ENCODE assay signal across 17 mouse cellular contexts in the genomic region with DNA sequence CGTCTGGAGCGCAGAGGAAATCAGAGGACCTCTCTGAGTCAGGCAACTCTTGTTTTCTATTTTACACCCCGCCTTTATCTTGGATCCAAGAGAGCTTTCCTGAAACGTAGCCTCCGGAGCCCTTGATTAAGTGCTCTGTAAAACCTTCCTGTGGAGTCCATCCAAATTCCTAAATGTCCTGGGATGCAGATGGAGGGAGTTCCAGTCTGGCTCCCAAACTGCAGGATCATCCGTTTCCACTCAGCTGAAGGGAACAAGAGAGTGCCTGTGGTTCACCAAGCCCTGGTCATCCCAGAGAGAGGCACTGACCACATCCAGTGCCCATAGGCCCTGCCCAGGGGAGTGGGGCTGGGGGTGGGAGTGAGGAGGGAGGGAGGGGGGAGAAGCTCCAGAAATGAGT. TPM values are rescaled to one million over a fixed set of nuclear protein-coding genes. Genes with fewer than 3 reads are reported as not detected.
DNase-seq lines count a peak whose midpoint lies in the region; ATAC-seq and TF ChIP-seq lines count a peak whose summit lies in the region.
"Had no signal": no experiment of that assay in that cellular context is flagged by ENCODE, and none has a peak within 500 bp of the region (broad histone marks: within the 10 kb centered on the region; RNA-seq: fewer than 3 reads in every experiment).

No protein-coding gene starts in this region.

- 23% methylated on average over 6 of the region's 6 CpGs for WGBS in embryonic facial prominence, embryonic 13.5 days
- 26% methylated on average over 6 of the region's 6 CpGs for WGBS in embryonic facial prominence, embryonic 10.5 days
- WGBS in kidney, postnatal 0 days: 31% methylated on average over 6 of the region's 6 CpGs
- 40% methylated on average over 6 of the region's 6 CpGs for WGBS in hindbrain, embryonic 11.5 days

- ATAC-seq in embryonic facial prominence, embryonic 13.5 days (ENCODE audit: insufficient number of reproducible peaks, insufficient read depth, low FRiP score, low TSS enrichment, low read depth): no peak
- ATAC-seq in kidney, postnatal 0 days (replicated peaks; ENCODE audit: low FRiP score, low read depth): no peak
- no peak for ATAC-seq in hindbrain, embryonic 11.5 days (ENCODE audit: low FRiP score)

- no peak overlapping the region for H3K9ac ChIP-seq in embryonic facial prominence, embryonic 13.5 days
- H3K9ac ChIP-seq in kidney, postnatal 0 days (ENCODE audit: low read depth, low read length): no peak overlapping the region
- no peak overlapping the region for H3K9ac ChIP-seq in hindbrain, embryonic 11.5 days (ENCODE audit: low read depth, low read length)

- no peak for TF ChIP-seq CTCF in kidney, postnatal 0 days (IDR thresholded peaks at IDR 0.05; ENCODE audit: low read depth)

- peaks cover 5% of the 10 kb centered on the region; the same call in 1 of the 2 replicates for H3K36me3 ChIP-seq in embryonic facial prominence, embryonic 13.5 days
- 0 out of 2 replicates have a peak, but pooled peaks cover 2% of the 10 kb centered on the region for H3K36me3 ChIP-seq in embryonic facial prominence, embryonic 10.5 days (replicated peaks)
- H3K36me3 ChIP-seq in kidney, postnatal 0 days (ENCODE audit: insufficient read depth, low read length): no peaks in the 10 kb centered on the region
- no peaks in the 10 kb centered on the region for H3K36me3 ChIP-seq in hindbrain, embryonic 11.5 days (ENCODE audit: control insufficient read depth, insufficient read depth, low read length)
- H3K36me3 ChIP-seq: forebrain, embryonic 10.5 days had no signal

- intact Hi-C loops in heart, postnatal 36 days (cut with DNase I): no loop called here

- H3K27me3 ChIP-seq in embryonic facial prominence, embryonic 13.5 days: no peaks in the 10 kb centered on the region
- H3K27me3 ChIP-seq in embryonic facial prominence, embryonic 10.5 days (replicated peaks; ENCODE audit: low read depth, poor library complexity, severe bottlenecking): no peaks in the 10 kb centered on the region
- no peaks in the 10 kb centered on the region for H3K27me3 ChIP-seq in kidney, postnatal 0 days (ENCODE audit: insufficient read depth, low read length)
- no peaks in the 10 kb centered on the region for H3K27me3 ChIP-seq in hindbrain, embryonic 11.5 days (ENCODE audit: control insufficient read depth, insufficient read depth, low read length)
- H3K27me3 ChIP-seq: CH12.LX; megakaryocyte, embryonic 14.5 days had no signal

- H3K27ac ChIP-seq in embryonic facial prominence, embryonic 13.5 days: no peak overlapping the region
- no peak overlapping the region for H3K27ac ChIP-seq in embryonic facial prominence, embryonic 10.5 days (replicated peaks)
- no peak overlapping the region; the same call in 1 of the 2 replicates for H3K27ac ChIP-seq in kidney, postnatal 0 days
- no peak overlapping the region for H3K27ac ChIP-seq in hindbrain, embryonic 11.5 days (ENCODE audit: low read depth, low read length)
- H3K27ac ChIP-seq: forebrain, embryonic 10.5 days had no signal

- no peaks in the 10 kb centered on the region for H3K9me3 ChIP-seq in embryonic facial prominence, embryonic 13.5 days
- H3K9me3 ChIP-seq in embryonic facial prominence, embryonic 10.5 days: no peaks in the 10 kb centered on the region
- H3K9me3 ChIP-seq in kidney, postnatal 0 days (replicated peaks; ENCODE audit: low read length): no peaks in the 10 kb centered on the region
- H3K9me3 ChIP-seq in hindbrain, embryonic 11.5 days (ENCODE audit: control insufficient read depth, low read length): no peaks in the 10 kb centered on the region
- H3K9me3 ChIP-seq: forebrain, embryonic 10.5 days; megakaryocyte, embryonic 14.5 days had no signal

- no peak overlapping the region for H3K4me3 ChIP-seq in embryonic facial prominence, embryonic 13.5 days
- no peak overlapping the region for H3K4me3 ChIP-seq in embryonic facial prominence, embryonic 10.5 days
- H3K4me3 ChIP-seq in kidney, postnatal 0 days (replicated peaks; ENCODE audit: low read depth, low read length): no peak overlapping the region
- H3K4me3 ChIP-seq in hindbrain, embryonic 11.5 days (ENCODE audit: low read depth, low read length): no peak overlapping the region
- H3K4me3 ChIP-seq: forebrain, embryonic 10.5 days; megakaryocyte, embryonic 14.5 days had no signal

- peaks cover 19% of the 10 kb centered on the region for H3K4me1 ChIP-seq in embryonic facial prominence, embryonic 13.5 days
- H3K4me1 ChIP-seq in embryonic facial prominence, embryonic 10.5 days: peaks cover 3% of the 10 kb centered on the region; the same call in 1 of the 2 replicates
- 0 out of 2 replicates have a peak, but pooled peaks cover 9% of the 10 kb centered on the region for H3K4me1 ChIP-seq in kidney, postnatal 0 days (replicated peaks; ENCODE audit: insufficient read depth, low read length)
- H3K4me1 ChIP-seq in hindbrain, embryonic 11.5 days (replicated peaks; ENCODE audit: control insufficient read depth, insufficient read depth, low read length): no peaks in the 10 kb centered on the region

- no peak for DNase-seq in embryonic facial prominence, embryonic 10.5 days (ENCODE audit: low spot score)
- peak; percentile 49 for DNase-seq in kidney, postnatal 0 days (ENCODE audit: low spot score)
- no peak for DNase-seq in kidney, postnatal 10 days
- DNase-seq in heart, adult 8-10 months (ENCODE audit: low spot score): peak; percentile 46
- peak; percentile 19 to 25 for DNase-seq in heart, postnatal 36 days
- no peak for DNase-seq in left cerebral cortex, adult 18-20 months (ENCODE audit: low spot score in 2 of 2)
- DNase-seq in hindbrain, embryonic 11.5 days (ENCODE audit: low spot score): no peak
- DNase-seq: adrenal gland, adult 8-10 months; kidney, postnatal 25 days; lung, adult 2 months; retina, postnatal 1 day; spleen, adult 18-20 months had no signal

- H3K4me2 ChIP-seq in embryonic facial prominence, embryonic 13.5 days: 0 out of 2 replicates have a peak overlapping the region, but pooled peaks have one; percentile 5
- H3K4me2 ChIP-seq in kidney, postnatal 0 days (ENCODE audit: low read length): no peak overlapping the region
- H3K4me2 ChIP-seq in hindbrain, embryonic 11.5 days (replicated peaks; ENCODE audit: low read depth, low read length): no peak overlapping the region

RNA-seq across cellular contexts. Expression of gene Ackr4, which starts 24.4 kb away (rescaled TPM):
- 0.86 and 2.0 TPM in 2 replicates for polyA plus RNA-seq in embryonic facial prominence, embryonic 13.5 days (2015; fragmentation: Nextera tagmentation; extraction: Ambion mirVana)
- 0.19 and 0.41 TPM in 2 replicates for polyA plus RNA-seq in embryonic facial prominence, embryonic 10.5 days (2016; fragmentation: Nextera tagmentation; extraction: Ambion mirVana)
- polyA plus RNA-seq in kidney, postnatal 0 days (2015; fragmentation: Nextera tagmentation; extraction: Ambion mirVana): 1.6 and 2.3 TPM in 2 replicates
- 1 to 10 TPM; 1.6 to 3.1 (median 1.8) TPM for total RNA-seq in heart, adult 8-10 months (2022)
- total RNA-seq in heart, postnatal 36 days (2021): 1 to 10 TPM; 3.8 to 4.7 TPM
- total RNA-seq in left cerebral cortex, adult 18-20 months (2021): under 1 TPM in 1 of 2 experiments, not detected in 1; 0.21 TPM
- polyA plus RNA-seq in hindbrain, embryonic 11.5 days (2014; fragmentation: Nextera tagmentation; extraction: Ambion mirVana): 0.31 and 0.38 TPM in 2 replicates
- total RNA-seq: monocyte, adult 5-6 weeks had no signal

RNA-seq across cellular contexts. Expression of gene Acad11, which starts 39.1 kb away (rescaled TPM):
- polyA plus RNA-seq in embryonic facial prominence, embryonic 13.5 days (2015; fragmentation: Nextera tagmentation; extraction: Ambion mirVana): 9.8 and 11.7 TPM in 2 replicates
- 9.7 and 10.2 TPM in 2 replicates for polyA plus RNA-seq in embryonic facial prominence, embryonic 10.5 days (2016; fragmentation: Nextera tagmentation; extraction: Ambion mirVana)
- 17.6 and 22.2 TPM in 2 replicates for polyA plus RNA-seq in kidney, postnatal 0 days (2015; fragmentation: Nextera tagmentation; extraction: Ambion mirVana)
- total RNA-seq in heart, adult 8-10 months (2022): 100 to 1,000 TPM; 114 to 136 (median 130) TPM
- total RNA-seq in heart, postnatal 36 days (2021): 100 to 1,000 TPM in 1 of 2 experiments, 10 to 100 TPM in 1; 98.0 to 105 TPM
- 10 to 100 TPM; 20.3 to 22.7 TPM for total RNA-seq in left cerebral cortex, adult 18-20 months (2021)
- 7.9 and 9.2 TPM in 2 replicates for polyA plus RNA-seq in hindbrain, embryonic 11.5 days (2014; fragmentation: Nextera tagmentation; extraction: Ambion mirVana)

RNA-seq across cellular contexts. Expression of gene Uba5, which starts 39.4 kb away (rescaled TPM):
- 64.3 and 65.2 TPM in 2 replicates for polyA plus RNA-seq in embryonic facial prominence, embryonic 13.5 days (2015; fragmentation: Nextera tagmentation; extraction: Ambion mirVana)
- polyA plus RNA-seq in embryonic facial prominence, embryonic 10.5 days (2016; fragmentation: Nextera tagmentation; extraction: Ambion mirVana): 45.7 TPM in 2 replicates
- 40.5 and 43.7 TPM in 2 replicates for polyA plus RNA-seq in kidney, postnatal 0 days (2015; fragmentation: Nextera tagmentation; extraction: Ambion mirVana)
- 10 to 100 TPM; 12.7 to 16.2 (median 14.0) TPM for total RNA-seq in heart, adult 8-10 months (2022)
- 10 to 100 TPM; 15.6 to 17.4 TPM for total RNA-seq in heart, postnatal 36 days (2021)
- total RNA-seq in left cerebral cortex, adult 18-20 months (2021): 10 to 100 TPM; 39.2 to 44.2 TPM
- 68.1 and 68.6 TPM in 2 replicates for polyA plus RNA-seq in hindbrain, embryonic 11.5 days (2014; fragmentation: Nextera tagmentation; extraction: Ambion mirVana)

Comparison
In these comparisons a context has a peak if more than half of its experiments do, and no peak if none do; other contexts are left out.
1. DNase-seq: peak in kidney, postnatal 0 days (single experiment), heart, adult 8-10 months (single experiment) and heart, postnatal 36 days (2 of 2); none in embryonic facial prominence, embryonic 10.5 days (single experiment), kidney, postnatal 10 days (single experiment), left cerebral cortex, adult 18-20 months (0 of 2) and hindbrain, embryonic 11.5 days (single experiment).